Mouse (Mus musculus) hindbrain, embryonic 11.5 days (tissue): ENCODE measurements around the gene Cep104. TPM values are rescaled to one million over a fixed set of nuclear protein-coding genes. Genes with fewer than 3 reads are reported as not detected.

Source experiments
- ATAC-seq: fragments of 200-750 bp; cut with Nextera tagmentation; 2 replicates; pipeline ENCODE4 v1.8.0; 2017; ENCODE audit warnings: mild to moderate bottlenecking, moderate TSS enrichment, moderate library complexity; ENCODE audit not compliant: low FRiP score
- DNase-seq: peaks from one replicate; pipeline ENCODE4 v3.0.0-alpha.2; 2015; ENCODE audit warnings: low spot score
- H3K27ac ChIP-seq: fragments of 300-500 bp; sonication (generic); 2 replicates; pipeline ENCODE4 v1.5.1; 2014; ENCODE audit warnings: mild to moderate bottlenecking, low read depth, low read length
- H3K27me3 ChIP-seq: fragments of 300-500 bp; sonication (generic); 2 replicates; pipeline ENCODE4 v1.6.1; 2014; ENCODE audit warnings: mild to moderate bottlenecking, low read length, moderate library complexity, mixed read lengths; ENCODE audit not compliant: control insufficient read depth, insufficient read depth
- H3K36me3 ChIP-seq: fragments of 300-500 bp; sonication (generic); 2 replicates; pipeline ENCODE4 v1.6.1; 2014; ENCODE audit warnings: mild to moderate bottlenecking, low read length, moderate library complexity, mixed read lengths; ENCODE audit not compliant: control insufficient read depth, insufficient read depth
- H3K4me1 ChIP-seq: fragments of 300-500 bp; sonication (generic); replicated peaks from 2 replicates; pipeline ENCODE4 v1.6.1; 2014; ENCODE audit warnings: low read length, mixed read lengths; ENCODE audit not compliant: control insufficient read depth, insufficient read depth
- H3K4me2 ChIP-seq: fragments of 300-500 bp; sonication (generic); replicated peaks from 2 replicates; pipeline ENCODE4 v1.6.1; 2014; ENCODE audit warnings: mild to moderate bottlenecking, low read depth, low read length
- H3K4me3 ChIP-seq: fragments of 300-500 bp; sonication (generic); 2 replicates; pipeline ENCODE4 v1.5.1; 2014; ENCODE audit warnings: low read depth, low read length
- H3K9ac ChIP-seq: fragments of 300-500 bp; sonication (generic); 2 replicates; pipeline ENCODE4 v1.6.1; 2014; ENCODE audit warnings: low read depth, low read length
- H3K9me3 ChIP-seq: fragments of 300-500 bp; sonication (generic); 2 replicates; pipeline ENCODE4 v1.6.1; 2016; ENCODE audit warnings: low read length; ENCODE audit not compliant: control insufficient read depth
- WGBS: fragments of 180-500 bp; shearing (Covaris S2); extraction: QIAGEN DNeasy Blood & Tissue Kit; methylation state at CpG from one replicate; pipeline ENCODE4 v1.1.7; 2014; 5-methylcytosine and 5-hydroxymethylcytosine counted together
- polyA plus RNA-seq: library from polyadenylated mRNA; unstranded; fragments of >200 nt; fragmentation: Nextera tagmentation; extraction: Ambion mirVana; gene quantifications from 2 replicates; pipeline ENCODE4 v1.2.1, GENCODE M21; 2014

Gene Cep104
- polyA plus RNA-seq, 1 experiment from 2014 or later: 16.8 TPM

DNA sequence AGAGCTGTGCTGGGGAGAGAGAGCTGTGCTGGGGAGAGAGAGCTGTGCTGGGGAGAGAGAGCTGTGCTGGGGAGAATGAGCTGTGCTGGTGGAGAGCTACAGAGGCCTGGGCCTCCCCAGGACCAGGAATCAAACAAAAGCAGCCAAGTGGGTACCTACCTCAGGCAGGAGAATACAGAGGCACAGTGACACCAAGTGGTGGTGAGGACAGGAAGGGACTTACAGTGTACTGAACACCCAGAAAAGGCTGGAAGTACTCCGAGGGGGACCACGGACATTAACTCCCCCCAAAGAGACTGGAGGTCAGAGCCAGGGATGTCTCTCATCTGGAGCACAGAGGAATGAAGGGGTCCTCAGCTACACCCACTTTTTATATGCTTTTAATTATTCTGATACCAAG is 6.9 kb upstream of the Cep104 start:
- Histone ChIP-seq H3K4me3 (no peak overlapping the region), H3K4me1 (no peaks in the 10 kb centered on the region), H3K9me3 (no peaks in the 10 kb centered on the region), H3K4me2 (no peak overlapping the region), H3K27ac (no peak overlapping the region), H3K36me3 (no peaks in the 10 kb centered on the region), H3K9ac (no peak overlapping the region), H3K27me3 (no peaks in the 10 kb centered on the region)
- ATAC-seq (no peak), DNase-seq (no peak)
- WGBS: 85% methylated on average over 2 of the region's 2 CpGs

- ATAC-seq (peak; percentile 80), DNase-seq (no peak)
- H3K4me3 ChIP-seq: peak overlapping the region; percentile 90
- H3K4me2 ChIP-seq: peak overlapping the region; percentile 59
- H3K27ac ChIP-seq: peak overlapping the region; percentile 76
- WGBS: under 1% methylated on average over 33 of the region's 33 CpGs
- H3K9me3 ChIP-seq: no peaks in the 10 kb centered on the region
- no peaks in the 10 kb centered on the region; the same call in 1 of the 2 replicates for H3K4me1 ChIP-seq
- H3K27me3 ChIP-seq: no peaks in the 10 kb centered on the region
- no peaks in the 10 kb centered on the region for H3K36me3 ChIP-seq
- peak overlapping the region; percentile 90 for H3K9ac ChIP-seq
These were observed 283 bp downstream of the Cep104 start for GRCm38 (mm10) chr4:153975292-153975662.

DNA sequence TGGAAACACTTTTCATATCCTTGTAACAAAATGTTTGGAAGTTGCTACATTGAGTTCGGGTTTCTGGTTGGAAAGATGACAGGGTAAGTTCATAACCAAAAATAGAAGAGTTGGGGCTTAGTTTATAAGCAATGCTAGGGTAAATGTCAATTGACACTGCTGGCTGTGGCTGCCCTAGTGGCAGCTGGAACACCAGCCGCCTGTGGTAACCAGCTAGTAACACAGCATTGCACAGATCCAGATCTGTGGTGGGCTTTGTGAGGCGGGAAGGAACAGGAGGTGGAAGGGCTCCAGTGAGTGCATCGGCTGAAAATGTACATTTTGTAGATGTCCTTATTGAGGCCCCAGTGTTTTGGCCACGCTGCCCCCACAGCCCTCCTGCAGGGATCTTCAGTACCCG is 774 bp downstream of the Cep104 start:
- no peak for ATAC-seq
- DNase-seq: no peak
- Histone ChIP-seq H3K9ac (peak overlapping the region; percentile 90), H3K4me2 (peak overlapping the region; percentile 59), H3K9me3 (no peaks in the 10 kb centered on the region), H3K36me3 (no peaks in the 10 kb centered on the region), H3K27me3 (no peaks in the 10 kb centered on the region), H3K4me1 (no peaks in the 10 kb centered on the region; the same call in 1 of the 2 replicates), H3K4me3 (peak overlapping the region; percentile 90), H3K27ac (no peak overlapping the region)
- 44% methylated on average over 6 of the region's 6 CpGs for WGBS

DNA sequence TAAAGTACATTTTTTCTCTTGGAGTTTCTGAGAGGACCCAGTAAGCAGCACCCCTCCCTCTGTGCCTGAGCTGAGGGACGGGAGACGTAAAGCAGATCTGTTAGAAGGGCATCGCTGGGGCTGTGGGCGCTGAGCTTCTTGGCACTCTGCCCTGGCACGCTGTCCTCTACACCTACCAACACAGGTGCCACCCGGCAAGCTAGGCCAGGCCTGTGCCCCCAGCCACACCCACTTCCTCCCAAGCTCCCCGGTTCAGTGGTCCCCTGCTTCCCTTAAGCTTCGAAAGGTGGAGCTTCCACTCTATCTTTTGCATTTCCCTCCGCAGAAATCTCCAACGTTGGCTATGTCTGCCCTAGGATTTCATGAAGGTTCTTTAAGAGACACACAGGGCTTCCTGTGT is 4.2 kb downstream of the Cep104 start:
- Histone ChIP-seq H3K9ac (no peak overlapping the region), H3K4me3 (no peak overlapping the region), H3K27me3 (no peaks in the 10 kb centered on the region), H3K27ac (no peak overlapping the region), H3K36me3 (no peaks in the 10 kb centered on the region), H3K4me2 (no peak overlapping the region), H3K4me1 (no peaks in the 10 kb centered on the region), H3K9me3 (no peaks in the 10 kb centered on the region)
- no peak for DNase-seq
- ATAC-seq: no peak
- WGBS: 94% methylated on average over 10 of the region's 10 CpGs

DNA sequence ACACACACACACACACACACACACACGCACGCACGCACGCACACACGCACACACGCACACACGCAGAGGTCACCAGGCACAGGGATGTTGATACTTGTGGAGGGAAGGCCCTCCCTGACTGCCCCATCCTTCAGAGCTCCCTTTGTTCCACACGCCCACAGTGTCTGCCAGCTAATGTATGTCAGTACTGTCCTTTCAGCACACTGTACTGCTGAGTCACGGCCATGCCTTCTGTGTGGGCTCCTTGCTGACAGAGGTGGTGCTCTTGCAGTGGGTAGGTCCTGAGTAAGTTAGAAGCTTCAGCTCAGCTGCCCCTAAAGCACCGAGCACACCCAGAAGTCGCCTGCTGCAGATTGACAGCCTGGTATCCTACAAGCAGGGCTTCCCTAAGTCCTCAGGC is 5.5 kb downstream of the Cep104 start:
- peaks cover 5% of the 10 kb centered on the region; the same call in 1 of the 2 replicates for H3K36me3 ChIP-seq
- 91% methylated on average over 11 of the region's 11 CpGs for WGBS
- no peak overlapping the region for H3K4me2 ChIP-seq
- H3K9ac ChIP-seq: no peak overlapping the region
- no peaks in the 10 kb centered on the region for H3K27me3 ChIP-seq
- DNase-seq: no peak
- no peaks in the 10 kb centered on the region for H3K4me1 ChIP-seq
- H3K4me3 ChIP-seq: no peak overlapping the region
- H3K27ac ChIP-seq: no peak overlapping the region
- no peaks in the 10 kb centered on the region for H3K9me3 ChIP-seq
- no peak for ATAC-seq

DNA sequence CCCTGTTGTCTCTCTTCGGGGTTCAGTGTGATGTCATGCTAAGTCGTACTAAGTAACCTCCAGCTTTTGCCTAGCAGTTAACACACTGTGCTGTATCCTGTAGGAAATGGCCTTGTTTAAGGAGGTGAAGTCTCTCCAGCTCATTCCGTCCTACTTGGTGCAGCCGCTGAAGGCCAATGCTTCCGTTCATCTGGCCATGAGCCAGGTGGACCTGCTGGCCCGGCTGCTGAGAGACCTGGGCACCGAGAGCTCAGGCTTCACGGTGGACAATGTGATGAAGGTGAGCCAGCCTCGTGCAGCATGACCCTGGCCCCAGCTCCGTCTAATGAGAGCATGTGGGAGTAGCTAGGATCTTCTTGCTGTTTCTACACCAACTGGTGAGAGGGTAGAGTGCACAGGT is 17.7 kb downstream of the Cep104 start:
- H3K9ac ChIP-seq: no peak overlapping the region
- ATAC-seq (no peak), DNase-seq (no peak)
- H3K4me2 ChIP-seq: no peak overlapping the region
- no peak overlapping the region for H3K4me3 ChIP-seq
- H3K27me3 ChIP-seq: no peaks in the 10 kb centered on the region
- peaks cover 15% of the 10 kb centered on the region for H3K36me3 ChIP-seq
- no peak overlapping the region for H3K27ac ChIP-seq
- H3K4me1 ChIP-seq: no peaks in the 10 kb centered on the region
- 89% methylated on average over 10 of the region's 10 CpGs for WGBS
- no peaks in the 10 kb centered on the region for H3K9me3 ChIP-seq

DNA sequence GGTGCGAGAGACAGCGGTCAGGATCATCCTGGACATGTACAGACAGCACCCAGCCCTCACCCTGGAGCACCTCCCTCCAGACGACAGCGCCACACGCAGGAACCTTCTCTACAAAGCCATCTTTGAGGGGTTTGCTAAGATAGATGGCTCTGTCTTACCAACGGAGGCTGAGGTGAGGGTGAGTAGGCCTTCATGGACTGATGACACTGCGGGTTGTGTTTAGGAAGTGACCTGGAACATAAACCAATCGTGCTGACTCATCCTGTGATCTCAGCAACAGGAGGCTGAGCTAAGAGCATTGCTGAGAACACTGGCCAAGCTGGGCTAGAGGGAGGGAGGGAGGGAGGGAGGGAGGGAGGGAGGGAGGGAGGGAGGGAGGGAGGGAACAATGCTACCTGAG is 18.5 kb downstream of the Cep104 start:
- H3K9ac ChIP-seq: no peak overlapping the region
- 88% methylated on average over 8 of the region's 8 CpGs for WGBS
- no peak overlapping the region for H3K4me2 ChIP-seq
- H3K36me3 ChIP-seq: peaks cover 13% of the 10 kb centered on the region
- H3K27me3 ChIP-seq: no peaks in the 10 kb centered on the region
- ATAC-seq: no peak
- no peak overlapping the region for H3K4me3 ChIP-seq
- DNase-seq: no peak
- no peaks in the 10 kb centered on the region for H3K4me1 ChIP-seq
- H3K9me3 ChIP-seq: no peaks in the 10 kb centered on the region
- no peak overlapping the region for H3K27ac ChIP-seq

DNA sequence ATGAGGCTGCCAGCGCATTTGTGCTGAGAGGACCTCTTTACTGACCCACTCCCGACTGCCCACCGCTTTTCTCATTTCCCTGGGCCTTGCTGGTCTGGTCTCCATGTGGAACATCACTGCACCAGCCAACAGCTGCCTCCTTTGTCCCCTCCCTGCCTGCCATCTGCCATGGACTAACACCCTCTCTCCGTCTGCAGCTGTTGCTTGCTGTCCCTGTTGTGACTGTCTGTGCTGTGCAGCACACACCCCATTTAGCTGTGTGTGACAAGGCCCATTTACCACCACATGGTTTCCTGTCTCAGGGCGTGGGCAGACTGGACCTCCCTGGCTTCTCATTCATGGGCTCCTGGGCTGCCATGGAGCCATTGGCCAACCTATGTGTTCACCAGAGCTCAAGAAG is 30.5 kb downstream of the Cep104 start:
- 73% methylated on average over 5 of the region's 5 CpGs for WGBS
- no peak overlapping the region for H3K4me2 ChIP-seq
- no peak overlapping the region for H3K4me3 ChIP-seq
- no peak overlapping the region for H3K27ac ChIP-seq
- no peaks in the 10 kb centered on the region for H3K27me3 ChIP-seq
- no peak for ATAC-seq
- H3K4me1 ChIP-seq: no peaks in the 10 kb centered on the region
- H3K36me3 ChIP-seq: no peaks in the 10 kb centered on the region; the same call in 1 of the 2 replicates
- DNase-seq: no peak
- no peaks in the 10 kb centered on the region for H3K9me3 ChIP-seq
- H3K9ac ChIP-seq: no peak overlapping the region

DNA sequence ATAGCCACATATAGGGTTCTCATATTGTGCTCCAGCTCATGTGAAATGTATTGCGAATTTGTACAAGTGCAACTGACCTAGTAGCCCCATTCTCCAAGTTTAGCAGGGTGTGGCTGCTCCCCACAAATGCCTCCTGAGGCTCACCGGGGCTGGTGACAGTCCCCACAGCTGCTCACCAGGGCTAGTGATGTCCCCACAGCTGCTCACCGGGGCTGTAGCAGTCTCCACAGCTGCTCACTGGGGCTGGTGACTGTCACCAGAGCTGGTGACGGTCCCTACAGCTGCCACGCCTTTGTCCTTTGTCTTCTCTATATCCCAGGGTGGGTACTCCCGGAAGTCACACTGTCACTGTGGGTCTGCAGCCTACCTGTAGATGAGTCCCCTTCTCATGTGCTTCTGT is 31.3 kb downstream of the Cep104 start:
- Histone ChIP-seq H3K4me1 (no peaks in the 10 kb centered on the region), H3K4me2 (no peak overlapping the region), H3K9me3 (no peaks in the 10 kb centered on the region), H3K27me3 (no peaks in the 10 kb centered on the region), H3K4me3 (no peak overlapping the region), H3K36me3 (no peaks in the 10 kb centered on the region; the same call in 1 of the 2 replicates), H3K27ac (no peak overlapping the region), H3K9ac (no peak overlapping the region)
- no peak for ATAC-seq
- 89% methylated on average over 6 of the region's 6 CpGs for WGBS
- no peak for DNase-seq
